Mouse (Mus musculus): ENCODE data around the gene Braf. TPM values are rescaled to one million over a fixed set of nuclear protein-coding genes. Genes with fewer than 3 reads are reported as not detected.

Gene Braf
- total RNA-seq, 4 experiments from 2014 or later, result 4.7 to 6.8 (median 6.4) TPM

GRCm38 (mm10) chr6:39607365-39607764 is 117.9 kb downstream of the Braf start:
- no peak for DNase-seq (ENCODE audit: low spot score in 2 of 2)

GRCm38 (mm10) chr6:39606862-39607261 is 118.4 kb downstream of the Braf start:
- DNase-seq (ENCODE audit: low spot score in 2 of 2), result no peak

DNA sequence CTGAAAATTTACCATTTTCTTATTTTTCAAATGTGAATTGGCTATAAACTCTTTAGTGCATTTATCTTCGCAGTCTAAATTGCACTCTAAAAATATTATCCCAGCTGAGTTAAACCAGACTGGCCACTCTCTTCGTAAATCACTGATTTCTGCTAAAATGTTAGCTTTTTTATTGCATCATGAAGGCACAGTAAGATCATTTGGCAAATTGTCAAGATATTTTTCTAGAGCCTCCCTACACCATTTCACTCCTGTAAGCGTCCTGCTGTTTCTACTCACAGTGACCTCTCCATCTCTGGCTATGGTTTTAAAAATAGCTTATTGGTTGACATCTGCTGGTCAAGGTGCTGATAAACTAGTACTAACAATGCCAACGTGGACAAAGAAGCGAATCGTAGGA is 119.2 kb downstream of the Braf start:
- no peak for DNase-seq (ENCODE audit: low spot score in 2 of 2)

DNA sequence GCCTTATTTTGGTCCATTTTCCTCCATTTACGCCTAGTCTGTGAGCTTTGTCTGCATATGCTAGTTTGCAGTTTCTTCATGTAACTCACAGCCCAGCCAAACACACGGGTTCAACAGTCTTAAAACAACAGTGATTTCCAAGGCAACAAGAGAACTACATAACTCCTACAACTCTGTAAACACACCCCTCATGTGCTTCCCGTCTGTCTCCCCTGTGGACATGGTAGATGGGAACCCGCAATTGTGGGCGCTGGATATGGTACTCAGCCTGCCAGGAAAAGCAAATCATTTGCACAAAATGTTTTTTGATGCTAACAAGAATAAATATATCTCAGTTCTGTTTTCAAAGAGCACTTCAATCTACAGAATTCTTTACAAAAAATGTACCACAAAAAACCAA is 120.7 kb downstream of the Braf start:
- no peak for DNase-seq (ENCODE audit: low spot score in 2 of 2)

GRCm38 (mm10) chr6:39601828-39602227 is 123.4 kb downstream of the Braf start:
- no peak for DNase-seq (ENCODE audit: low spot score in 2 of 2)

DNA sequence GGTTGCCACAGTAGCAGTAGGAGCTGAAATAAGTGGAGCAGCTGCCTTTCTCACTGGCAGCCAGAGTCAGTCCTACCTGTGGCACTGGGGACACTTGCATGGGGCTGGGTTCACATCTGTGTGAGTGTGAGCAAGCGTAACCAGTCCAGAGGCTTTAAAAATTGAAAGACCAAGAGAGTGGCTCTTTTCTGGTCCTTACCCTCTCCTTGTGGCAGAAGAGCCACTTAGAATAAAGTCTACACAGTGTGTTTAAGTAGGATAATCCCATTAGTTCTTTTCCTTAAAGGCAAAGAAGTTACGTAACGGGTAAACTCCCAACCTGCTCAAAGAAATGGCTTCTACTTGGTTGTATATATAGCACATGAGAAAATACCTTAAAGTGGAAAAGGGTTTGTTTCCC is 124.4 kb downstream of the Braf start:
- DNase-seq (ENCODE audit: low spot score in 2 of 2), result no peak

DNA sequence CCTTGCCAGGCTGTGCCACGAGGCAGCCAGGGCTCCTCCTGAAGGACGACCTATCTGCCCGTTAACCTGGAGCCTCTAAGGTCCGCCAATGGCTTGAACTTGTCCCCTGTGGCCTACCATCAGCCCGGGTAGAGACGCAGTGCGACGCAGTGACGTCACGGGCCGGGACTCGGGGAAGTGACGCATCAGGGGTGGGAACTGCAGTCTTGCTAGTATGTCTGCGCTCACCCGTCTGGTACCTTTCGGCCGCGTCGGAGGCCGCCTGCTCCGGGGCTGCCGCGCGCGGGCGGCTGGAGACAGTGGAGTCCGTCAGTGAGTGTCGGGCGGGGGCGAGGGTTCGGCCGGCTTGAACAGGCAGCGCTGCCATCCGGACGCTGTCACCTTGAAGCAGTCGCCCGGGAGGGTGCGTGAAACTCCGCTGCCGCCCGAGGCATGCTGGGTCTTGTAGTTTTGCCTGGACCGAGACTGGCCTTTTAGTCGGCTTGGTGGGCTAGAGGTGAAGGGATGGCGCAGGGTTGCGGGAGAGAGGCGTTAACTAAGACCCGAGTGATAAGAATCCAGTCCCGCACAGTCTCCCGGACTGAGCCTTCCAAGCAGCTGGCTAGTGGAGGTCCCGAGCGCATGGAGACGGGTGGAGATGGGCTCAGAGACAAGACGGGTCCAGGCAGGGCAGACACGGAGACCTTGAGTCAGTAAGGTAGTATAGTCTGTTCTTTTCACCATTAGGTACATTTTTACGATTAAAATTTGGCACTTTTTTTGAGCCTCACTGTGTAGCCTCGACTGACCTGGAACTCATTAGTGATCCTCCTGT is 132.7 kb downstream of the Braf start, which contains the start of gene Ndufb2:
Gene Ndufb2, plus strand, starts transcription at position 174 of the 814 bp plus-strand sequence.
- DNase-seq (ENCODE audit: low spot score in 2 of 2), result peak; percentile 89

GRCm38 (mm10) chr6:39591481-39591880 is 133.8 kb downstream of the Braf start:
- no peak for DNase-seq (ENCODE audit: low spot score in 2 of 2)

GRCm38 (mm10) chr6:39585517-39585916 is 139.7 kb downstream of the Braf start, which contains the start of gene Gm42420:
Gene Gm42420 (plus strand): TSS chr6:39585753.
- no peak for DNase-seq (ENCODE audit: low spot score in 2 of 2)

GRCm38 (mm10) chr6:39581087-39581784 is 144.0 kb downstream of the Braf start:
- DNase-seq (ENCODE audit: low spot score in 2 of 2), result no peak

GRCm38 (mm10) chr6:39580558-39580957 is 144.7 kb downstream of the Braf start:
- no peak for DNase-seq (ENCODE audit: low spot score in 2 of 2)

- no peak for DNase-seq (ENCODE audit: low spot score in 2 of 2)
Observed at GRCm38 (mm10) chr6:39579552-39579951, 145.7 kb downstream of the Braf start.

- no peak for DNase-seq (ENCODE audit: low spot score in 2 of 2)
Observed at GRCm38 (mm10) chr6:39574951-39575350, 150.3 kb downstream of the Braf start.

DNA sequence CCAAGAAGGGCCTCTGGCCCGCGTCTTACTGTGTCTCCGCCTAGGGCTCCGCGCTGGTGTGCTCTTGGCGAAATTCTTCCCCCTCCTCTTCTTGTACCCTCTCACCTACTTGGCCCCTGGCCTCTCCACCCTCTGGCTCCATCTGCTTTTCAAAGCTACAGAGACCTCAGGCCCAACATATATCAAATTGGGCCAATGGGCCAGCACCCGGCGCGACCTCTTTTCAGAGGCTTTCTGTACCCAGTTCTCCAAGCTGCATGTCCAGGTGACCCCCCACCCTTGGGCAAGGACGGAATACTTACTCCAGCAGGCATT is 150.8 kb downstream of the Braf start:
- DNase-seq (ENCODE audit: low spot score in 2 of 2), result no peak

DNA sequence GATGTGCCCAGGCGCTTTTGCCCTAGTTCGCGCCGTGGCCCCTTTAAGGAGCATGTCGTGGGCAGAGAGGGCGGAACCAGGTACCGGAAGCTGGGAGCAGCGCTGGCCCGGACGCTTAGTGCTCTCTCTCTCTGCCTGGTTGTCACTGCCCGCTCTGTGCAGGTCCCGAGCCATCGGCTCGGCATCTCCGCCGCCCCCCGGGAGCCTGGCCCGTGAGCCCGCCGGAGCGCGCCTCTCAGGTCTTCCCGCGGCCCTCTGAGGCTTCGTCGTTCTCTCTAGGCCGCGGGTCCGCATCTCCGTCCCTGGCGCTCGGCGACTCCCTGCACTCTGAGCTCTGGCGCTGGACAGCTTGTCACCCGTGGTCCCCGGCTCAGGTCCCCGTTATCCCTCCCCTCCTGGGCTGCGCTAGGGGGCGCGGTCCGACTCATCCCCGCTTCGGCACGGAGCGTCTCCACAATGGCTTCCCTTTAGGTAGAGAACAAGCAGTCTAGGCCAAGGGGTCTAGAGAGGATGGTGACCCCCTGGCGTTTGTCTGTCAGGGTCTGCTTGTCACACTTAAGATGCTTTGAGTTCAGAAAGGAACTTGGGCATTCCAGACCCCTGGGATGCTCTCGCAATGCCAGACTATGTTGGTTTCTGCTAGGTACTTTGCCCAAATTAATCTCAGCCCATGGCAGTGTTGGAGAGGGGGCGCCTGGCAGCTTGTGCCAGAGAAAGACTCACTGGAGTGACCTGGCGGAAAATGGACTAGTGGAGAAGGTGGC is 151.3 kb downstream of the Braf start, which contains the start of gene Adck2:
Gene Adck2, plus strand, starts transcription at position 83 of the 764 bp plus-strand sequence.
- DNase-seq (ENCODE audit: low spot score in 2 of 2), result peak; percentile 42 to 52

DNA sequence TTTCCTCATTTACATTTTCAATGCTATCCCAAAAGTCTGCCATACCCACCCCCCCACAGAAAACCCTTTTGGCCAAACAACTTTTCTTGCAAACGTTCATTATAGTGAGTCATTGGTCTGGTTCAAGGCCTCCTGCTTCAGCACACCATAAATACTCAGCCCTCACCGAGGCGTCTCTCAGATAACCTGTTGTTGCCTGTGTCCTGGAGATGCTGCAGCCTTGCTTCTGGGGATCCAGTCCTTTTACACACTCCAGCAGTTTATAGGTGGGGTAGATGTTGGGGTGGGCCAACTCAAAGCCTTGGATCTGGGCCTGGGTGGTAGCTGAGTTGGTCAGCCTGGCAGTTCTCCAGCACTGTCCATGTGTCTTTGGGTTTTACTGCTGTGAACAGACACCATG is 154.8 kb downstream of the Braf start:
- no peak for DNase-seq (ENCODE audit: low spot score in 2 of 2)

DNA sequence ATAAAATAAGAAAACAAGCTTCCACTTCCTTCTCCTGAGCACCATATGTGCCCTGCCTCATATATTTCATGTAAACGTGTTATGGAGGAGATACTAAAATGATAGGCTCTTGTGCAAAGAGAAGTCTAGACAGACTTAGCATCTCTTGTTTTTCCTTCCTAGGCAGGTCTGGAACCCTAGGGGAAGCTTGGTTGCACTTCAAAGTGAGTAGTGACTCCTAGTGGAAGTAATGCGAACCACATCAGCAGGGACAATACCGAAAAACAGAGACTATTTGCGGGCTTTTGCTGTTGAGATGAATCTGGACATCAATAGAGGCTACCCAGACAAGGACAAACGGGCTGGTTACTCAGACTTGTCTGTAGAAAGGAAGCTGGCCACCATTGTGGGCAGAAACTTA is 157.7 kb downstream of the Braf start:
- DNase-seq (ENCODE audit: low spot score in 2 of 2), result no peak

- peak; percentile 61 to 69 for DNase-seq (ENCODE audit: low spot score in 2 of 2)
Observed at GRCm38 (mm10) chr6:39562166-39563015, 162.9 kb downstream of the Braf start.

DNA sequence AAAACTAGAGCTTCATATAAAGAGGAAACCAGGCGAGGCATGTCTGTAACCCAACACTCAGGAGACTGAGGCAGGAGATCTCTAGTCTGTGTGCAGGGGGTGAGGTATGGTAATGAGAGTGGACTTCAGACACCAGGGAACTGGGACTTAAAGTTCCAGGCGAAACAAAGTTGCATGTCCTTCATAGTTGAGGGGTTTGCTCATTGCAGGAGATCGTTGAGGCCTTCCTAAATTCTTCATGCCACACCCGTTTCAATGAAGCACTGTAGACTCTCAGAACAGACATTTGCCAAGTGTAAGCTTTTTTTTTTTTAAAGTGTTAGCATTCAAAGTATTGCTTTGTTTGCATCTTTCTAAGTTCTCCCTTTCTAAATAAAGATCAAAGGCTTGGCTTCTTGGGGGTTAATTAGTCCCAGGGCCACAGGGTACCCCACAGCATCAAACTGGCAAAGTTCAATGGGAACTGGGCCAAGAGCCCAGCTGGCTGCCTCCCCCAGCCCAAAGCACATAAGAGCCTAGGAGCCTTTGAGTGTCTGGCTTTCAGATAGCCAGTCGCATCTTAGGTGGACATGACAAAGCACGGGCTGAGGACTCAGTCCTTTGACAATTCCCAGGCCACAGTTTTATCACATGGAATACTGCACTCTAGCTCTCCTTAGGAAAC is 165.9 kb downstream of the Braf start:
- no peak for DNase-seq (ENCODE audit: low spot score in 2 of 2)

GRCm38 (mm10) chr6:39557723-39558261 is 167.5 kb downstream of the Braf start, which contains the start of gene Dennd2a:
Gene Dennd2a (minus strand): TSS chr6:39557867.
- peak; percentile 65 to 73 for DNase-seq (ENCODE audit: low spot score in 2 of 2)
